Mouse (Mus musculus) liver, embryonic 11.5 days (tissue): ENCODE results near the gene Serpina3n. TPM values are rescaled to one million over a fixed set of nuclear protein-coding genes. Genes with fewer than 3 reads are reported as not detected.

Source experiments
- ATAC-seq: fragments of 200-750 bp; cut with Nextera tagmentation; replicated peaks from 2 replicates; pipeline ENCODE4 v1.8.0; 2017; ENCODE audit warnings: moderate number of reproducible peaks, mild to moderate bottlenecking, moderate TSS enrichment, moderate library complexity; ENCODE audit not compliant: low FRiP score
- DNase-seq: peaks from one replicate; pipeline ENCODE4 v3.0.0-alpha.2; 2017; ENCODE audit warnings: low spot score
- H3K27ac ChIP-seq: fragments of 300-500 bp; sonication (generic); 2 replicates; pipeline ENCODE4 v1.5.1; 2014; ENCODE audit warnings: mild to moderate bottlenecking, low read depth, low read length, control low read depth
- H3K27me3 ChIP-seq: fragments of 300-500 bp; sonication (generic); replicated peaks from 2 replicates; pipeline ENCODE4 v1.6.1; 2014; ENCODE audit warnings: low read length, mixed read lengths; ENCODE audit not compliant: control insufficient read depth, insufficient read depth
- H3K36me3 ChIP-seq: fragments of 300-500 bp; sonication (generic); 2 replicates; pipeline ENCODE4 v1.6.1; 2014; ENCODE audit warnings: mild to moderate bottlenecking, low read length, moderate library complexity, mixed read lengths; ENCODE audit not compliant: control insufficient read depth, insufficient read depth
- H3K4me1 ChIP-seq: fragments of 300-500 bp; sonication (generic); replicated peaks from 2 replicates; pipeline ENCODE4 v1.6.1; 2014; ENCODE audit warnings: low read length, mixed read lengths; ENCODE audit not compliant: control insufficient read depth, insufficient read depth
- H3K4me2 ChIP-seq: fragments of 300-500 bp; sonication (generic); 2 replicates; pipeline ENCODE4 v1.6.1; 2014; ENCODE audit warnings: mild to moderate bottlenecking, control low read depth, moderate library complexity
- H3K4me3 ChIP-seq: fragments of 300-500 bp; sonication (generic); 2 replicates; pipeline ENCODE4 v1.5.1; 2014; ENCODE audit warnings: low read depth, low read length, control low read depth
- H3K9ac ChIP-seq: fragments of 300-500 bp; sonication (generic); 2 replicates; pipeline ENCODE4 v1.6.1; 2014; ENCODE audit warnings: low read depth, low read length, control low read depth
- H3K9me3 ChIP-seq: fragments of 300-500 bp; sonication (generic); 2 replicates; pipeline ENCODE4 v1.6.1; 2016; ENCODE audit warnings: low read length, inconsistent platforms, mixed read lengths; ENCODE audit not compliant: control insufficient read depth
- WGBS: fragments of 180-500 bp; shearing (Covaris S2); extraction: QIAGEN DNeasy Blood & Tissue Kit; methylation state at CpG from one replicate; pipeline ENCODE4 v1.1.7; 2014; 5-methylcytosine and 5-hydroxymethylcytosine counted together
- polyA plus RNA-seq: library from polyadenylated mRNA; unstranded; fragments of >200 nt; fragmentation: Nextera tagmentation; extraction: Ambion mirVana; gene quantifications from 2 replicates; pipeline ENCODE4 v1.2.1, GENCODE M21; 2014

Gene Serpina3n
- polyA plus RNA-seq, 1 experiment from 2014 or later, result not detected

DNA sequence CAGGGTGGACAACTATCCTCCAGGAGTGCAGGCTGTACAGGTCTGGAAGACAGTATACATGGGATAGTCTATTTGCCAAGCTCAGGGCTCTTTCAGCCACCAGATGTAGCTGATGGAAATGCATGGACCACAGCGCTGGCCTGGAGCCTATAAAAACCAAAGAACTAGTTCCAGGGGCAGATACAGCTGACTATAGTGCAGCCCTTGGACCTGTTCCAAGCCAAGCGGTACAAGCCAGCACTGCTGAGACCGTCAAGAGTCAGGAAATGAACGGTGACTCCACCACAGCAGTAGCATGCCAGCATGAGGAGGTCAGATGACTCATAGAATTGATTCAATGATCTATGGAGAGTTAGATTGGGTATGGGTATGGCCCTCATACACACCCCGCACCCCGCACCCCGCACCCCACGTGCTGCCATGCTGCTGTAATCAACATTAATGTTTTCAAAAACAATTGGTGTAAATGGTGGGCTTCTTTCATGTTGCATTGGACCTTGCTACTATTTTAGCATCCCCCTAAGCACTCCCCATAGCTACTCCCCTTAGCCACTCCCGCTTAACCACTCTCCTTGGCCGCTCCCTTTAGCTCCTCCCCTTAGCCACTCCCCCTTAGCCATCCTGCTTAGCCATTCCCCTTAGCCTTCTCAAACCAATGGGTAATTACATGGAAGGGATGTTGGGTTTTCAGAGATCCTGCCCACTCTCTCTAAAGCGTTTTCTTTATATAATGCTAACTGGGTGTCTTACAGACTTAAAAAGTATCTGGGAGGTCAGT is 16.3 kb downstream of the Serpina3n start:
- DNase-seq, result no peak
- ATAC-seq, result no peak; the same call in 1 of the 2 replicates

DNA sequence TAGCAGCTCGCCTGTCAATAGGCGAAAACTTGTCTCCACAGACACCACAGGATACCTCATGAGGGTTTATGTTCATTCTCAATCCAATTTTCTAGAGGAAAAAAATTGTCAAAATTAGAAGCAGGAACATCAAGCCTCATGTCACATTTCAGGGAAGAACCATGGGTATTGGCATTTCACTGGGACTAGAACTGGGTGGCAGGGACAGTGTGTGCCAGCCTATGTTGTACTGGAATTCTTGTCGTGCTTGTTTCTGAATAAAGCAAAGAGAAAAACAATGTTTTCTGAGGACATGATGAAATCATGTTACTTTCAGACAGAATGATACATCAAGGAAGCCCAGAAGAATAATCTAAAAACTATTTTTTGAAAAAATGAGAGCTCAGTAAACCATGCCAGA is 19.1 kb downstream of the Serpina3n start:
- H3K4me2 ChIP-seq, result no peak overlapping the region
- no peak overlapping the region for H3K9ac ChIP-seq
- no peak overlapping the region for H3K4me3 ChIP-seq
- DNase-seq (no peak), ATAC-seq (no peak)
- H3K4me1 ChIP-seq, result no peaks in the 10 kb centered on the region
- no peaks in the 10 kb centered on the region for H3K36me3 ChIP-seq
- H3K9me3 ChIP-seq, result no peaks in the 10 kb centered on the region
- no peaks in the 10 kb centered on the region for H3K27me3 ChIP-seq
- WGBS, result 71% methylated on average over 3 of the region's 3 CpGs
- H3K27ac ChIP-seq, result no peak overlapping the region

More for the DNA sequence above, 16.3 kb downstream of the Serpina3n start:
- H3K27me3 ChIP-seq, result no peaks in the 10 kb centered on the region
- H3K27ac ChIP-seq, result no peak overlapping the region
- H3K9me3 ChIP-seq, result no peaks in the 10 kb centered on the region
- WGBS, result 71% methylated on average over 11 of the region's 11 CpGs
- no peaks in the 10 kb centered on the region for H3K36me3 ChIP-seq
- no peak overlapping the region for H3K4me2 ChIP-seq
- no peak overlapping the region for H3K4me3 ChIP-seq
- H3K4me1 ChIP-seq, result no peaks in the 10 kb centered on the region
- no peak overlapping the region for H3K9ac ChIP-seq

DNA sequence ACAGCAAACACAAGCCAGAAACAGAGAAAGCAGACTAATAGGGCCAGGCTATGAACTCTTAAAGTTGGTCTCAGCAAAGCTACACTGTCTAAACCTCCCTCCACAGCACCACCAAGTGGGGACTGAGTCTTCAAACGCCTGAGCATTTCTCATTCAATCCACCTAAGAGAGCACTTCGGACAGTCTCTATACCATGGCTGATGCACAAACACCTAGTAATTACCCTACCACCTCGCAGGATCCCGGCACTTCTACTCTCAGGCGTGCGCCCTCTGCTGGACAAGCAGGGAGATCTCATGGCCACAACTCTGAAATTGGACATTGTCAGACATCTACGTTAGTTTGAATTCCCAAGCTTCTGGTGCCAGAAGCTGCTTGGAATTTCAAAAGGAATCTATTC is 20.4 kb downstream of the Serpina3n start:
- peak; percentile 48 for DNase-seq
- no peaks in the 10 kb centered on the region for H3K9me3 ChIP-seq
- WGBS, result 11% methylated on average over 7 of the region's 7 CpGs
- no peaks in the 10 kb centered on the region for H3K36me3 ChIP-seq
- no peak overlapping the region for H3K4me2 ChIP-seq
- H3K4me1 ChIP-seq, result no peaks in the 10 kb centered on the region
- no peak overlapping the region for H3K27ac ChIP-seq
- ATAC-seq, result 0 out of 2 replicates have a peak, but pooled peaks have one; percentile 23
- H3K9ac ChIP-seq, result no peak overlapping the region
- no peaks in the 10 kb centered on the region for H3K27me3 ChIP-seq
- no peak overlapping the region for H3K4me3 ChIP-seq

DNA sequence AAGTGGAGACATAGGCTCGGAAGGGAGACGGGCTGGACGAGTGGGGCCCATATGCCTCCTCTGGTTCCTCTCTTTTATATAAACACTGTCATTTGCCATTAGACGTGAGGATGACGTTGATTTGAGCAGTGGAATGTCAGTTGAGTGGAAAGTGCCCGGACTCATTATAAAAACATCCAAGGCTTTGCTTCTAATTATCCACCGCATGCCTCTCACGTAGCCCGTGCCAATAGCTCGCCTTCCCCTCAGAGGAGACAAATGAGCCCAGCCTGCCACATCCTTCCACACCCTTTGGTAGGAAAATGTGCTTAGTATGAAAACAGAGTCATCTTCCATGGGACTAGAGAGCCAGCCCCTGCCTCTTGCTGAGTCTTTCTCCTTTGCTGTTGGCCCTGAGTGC is 24.8 kb downstream of the Serpina3n start:
- WGBS, result 69% methylated on average over 10 of the region's 10 CpGs
- ATAC-seq, result no peak
- no peaks in the 10 kb centered on the region for H3K4me1 ChIP-seq
- H3K4me3 ChIP-seq, result no peak overlapping the region
- H3K9ac ChIP-seq, result no peak overlapping the region
- no peaks in the 10 kb centered on the region for H3K36me3 ChIP-seq
- H3K27me3 ChIP-seq, result no peaks in the 10 kb centered on the region
- H3K4me2 ChIP-seq, result no peak overlapping the region
- no peak overlapping the region for H3K27ac ChIP-seq
- no peaks in the 10 kb centered on the region for H3K9me3 ChIP-seq
- DNase-seq, result no peak

DNA sequence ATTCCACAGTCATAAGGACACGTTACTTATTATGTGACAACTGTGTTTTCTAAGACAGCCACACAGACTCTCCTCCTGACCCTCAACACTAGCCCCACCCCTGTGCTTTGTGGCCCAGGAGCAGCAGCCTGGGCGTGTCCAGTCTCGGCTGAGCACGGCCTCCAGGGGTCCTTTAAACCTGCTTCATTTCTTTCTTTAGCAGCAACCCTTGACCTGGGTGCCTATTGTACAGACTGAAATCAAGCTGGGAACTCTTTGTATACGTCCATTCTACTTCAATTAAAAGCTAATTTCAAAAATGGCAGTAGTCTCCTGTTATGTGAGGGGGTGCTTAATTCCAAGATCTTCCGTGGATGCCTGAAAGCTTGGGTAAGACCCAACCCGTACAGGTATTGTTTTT is 26.7 kb downstream of the Serpina3n start:
- H3K4me2 ChIP-seq, result no peak overlapping the region
- H3K4me1 ChIP-seq, result no peaks in the 10 kb centered on the region
- no peak overlapping the region for H3K9ac ChIP-seq
- WGBS, result 65% methylated on average over 7 of the region's 7 CpGs
- H3K4me3 ChIP-seq, result no peak overlapping the region
- H3K9me3 ChIP-seq, result no peaks in the 10 kb centered on the region
- H3K27me3 ChIP-seq, result no peaks in the 10 kb centered on the region
- DNase-seq (no peak), ATAC-seq (no peak)
- H3K36me3 ChIP-seq, result no peaks in the 10 kb centered on the region
- H3K27ac ChIP-seq, result no peak overlapping the region

DNA sequence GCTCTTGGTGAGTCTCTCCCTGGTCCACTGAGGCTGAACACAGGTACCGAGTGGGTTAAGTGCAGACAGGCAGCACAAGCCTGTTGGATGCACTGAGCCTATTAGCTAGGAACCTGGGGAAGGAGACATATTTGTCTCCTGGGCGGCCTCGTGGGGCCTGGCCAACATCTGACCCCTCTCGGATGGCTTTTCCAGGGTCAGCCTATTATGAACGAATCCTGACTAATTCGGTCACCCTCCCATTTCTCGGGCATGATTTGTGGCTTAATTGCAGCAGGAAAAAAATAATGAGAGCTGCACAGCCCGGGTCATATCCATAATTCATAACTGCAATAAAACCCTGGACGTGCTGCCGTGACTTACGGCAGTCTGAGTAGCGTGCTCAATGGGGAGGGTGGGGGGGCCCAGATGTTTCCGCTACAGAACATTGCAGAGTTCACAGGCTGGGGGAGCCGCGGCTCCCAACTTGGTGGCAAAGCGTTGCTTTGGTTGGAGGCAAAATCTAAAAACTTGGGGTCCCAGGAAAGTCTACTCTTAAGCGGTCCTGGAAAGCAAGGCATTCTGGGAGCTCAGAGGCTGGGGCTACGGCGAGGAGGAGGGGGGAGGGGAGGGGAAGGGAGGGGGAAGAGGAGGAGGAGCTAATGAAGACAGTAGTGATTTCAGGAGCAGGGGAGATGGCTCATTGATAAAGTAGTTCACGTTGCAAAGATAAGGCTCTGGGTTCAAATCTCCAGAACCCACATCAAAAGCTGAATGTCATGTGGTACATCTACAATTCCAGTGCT is 27.6 kb downstream of the Serpina3n start:
- Histone ChIP-seq H3K27me3 (no peaks in the 10 kb centered on the region), H3K27ac (no peak overlapping the region), H3K9ac (no peak overlapping the region), H3K4me1 (no peaks in the 10 kb centered on the region), H3K9me3 (no peaks in the 10 kb centered on the region), H3K36me3 (no peaks in the 10 kb centered on the region), H3K4me2 (no peak overlapping the region), H3K4me3 (no peak overlapping the region)
- ATAC-seq (no peak), DNase-seq (no peak)
- WGBS, result 76% methylated on average over 20 of the region's 20 CpGs

DNA sequence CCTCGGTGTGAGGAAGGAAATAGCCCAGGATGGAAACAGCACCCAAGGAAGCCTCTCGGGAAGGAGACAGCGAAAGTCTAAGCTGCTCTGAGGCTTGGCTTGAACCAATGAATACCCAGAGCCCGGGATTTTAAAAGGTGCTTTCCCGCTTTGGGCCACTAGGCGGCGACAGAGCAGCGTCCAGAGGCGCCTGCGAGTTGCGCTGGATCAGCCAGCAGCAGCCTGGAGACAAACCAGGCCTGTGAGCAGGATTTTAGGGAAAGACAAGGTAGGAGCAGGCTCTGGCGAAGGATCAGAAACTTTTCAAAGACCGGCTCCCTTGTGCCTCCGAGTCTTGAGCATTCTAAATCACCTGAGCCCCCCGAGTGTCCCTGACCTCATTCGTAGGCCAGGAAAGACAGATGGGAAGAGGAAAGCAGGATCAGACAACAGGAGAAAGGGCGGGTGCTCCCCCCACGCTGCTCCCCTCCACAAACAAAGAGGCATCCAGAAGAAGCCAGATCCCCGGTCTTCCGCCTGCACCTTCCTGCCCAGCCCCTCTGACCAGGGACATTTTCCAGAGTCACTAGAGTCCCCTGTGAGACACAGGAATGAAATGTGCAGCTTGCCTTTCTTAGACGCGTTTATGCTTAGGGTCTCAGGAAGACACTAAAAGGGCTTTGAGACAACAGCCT is 33.7 kb downstream of the Serpina3n start:
- Histone ChIP-seq H3K4me3 (no peak overlapping the region), H3K36me3 (no peaks in the 10 kb centered on the region), H3K27ac (no peak overlapping the region), H3K27me3 (no peaks in the 10 kb centered on the region), H3K4me2 (no peak overlapping the region), H3K9ac (no peak overlapping the region), H3K9me3 (no peaks in the 10 kb centered on the region), H3K4me1 (no peaks in the 10 kb centered on the region)
- 14% methylated on average over 22 of the region's 22 CpGs for WGBS
- DNase-seq, result peak; percentile 75
- ATAC-seq, result no peak

DNA sequence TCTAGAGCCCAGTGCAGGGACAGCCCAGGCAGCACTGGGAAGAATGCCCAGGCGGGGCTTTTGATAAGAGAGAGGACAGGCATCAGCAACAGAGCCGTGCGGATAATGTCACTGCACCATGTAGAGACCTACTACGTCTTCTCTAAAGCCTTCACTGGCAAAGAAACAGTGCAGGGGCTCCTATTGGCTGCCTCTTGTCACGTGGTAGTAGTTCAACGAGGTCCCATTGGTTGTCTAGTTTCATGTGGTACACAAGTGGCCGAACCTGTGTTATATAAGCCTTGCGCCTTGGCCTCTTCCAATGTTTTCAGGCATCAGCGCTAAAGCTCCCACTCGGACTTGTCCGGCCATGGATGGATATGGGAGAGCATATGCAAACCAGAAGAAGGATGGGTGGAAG is 37.2 kb downstream of the Serpina3n start:
- no peaks in the 10 kb centered on the region for H3K27me3 ChIP-seq
- ATAC-seq, result no peak
- WGBS, result 77% methylated on average over 11 of the region's 11 CpGs

More for the DNA sequence above, 37.2 kb downstream of the Serpina3n start:
- Histone ChIP-seq H3K36me3 (no peaks in the 10 kb centered on the region), H3K27ac (no peak overlapping the region), H3K4me3 (no peak overlapping the region), H3K9ac (no peak overlapping the region), H3K9me3 (no peaks in the 10 kb centered on the region), H3K4me2 (no peak overlapping the region), H3K4me1 (no peaks in the 10 kb centered on the region)
- DNase-seq, result no peak
